Mouse (Mus musculus) hindbrain, embryonic 16.5 days (tissue): ENCODE data around the gene Zfp934. TPM values are rescaled to one million over a fixed set of nuclear protein-coding genes. Genes with fewer than 3 reads are reported as not detected.
"Not testable (repeated sequence)": the region's sequence is repeated elsewhere in the genome, so short reads cannot be mapped to it uniquely, and the experiment has no call there.

Experiments used
- ATAC-seq: fragments of 200-750 bp; cut with Nextera tagmentation; 2 replicates; pipeline ENCODE4 v1.8.0; 2017; ENCODE audit warnings: moderate TSS enrichment, moderate library complexity
- H3K27ac ChIP-seq: fragments of 300-500 bp; sonication (generic); 2 replicates; pipeline ENCODE4 v1.5.1; 2014; ENCODE audit warnings: low read depth, mild to moderate bottlenecking, control low read depth, low read length, moderate library complexity
- H3K27me3 ChIP-seq: fragments of 300-500 bp; sonication (generic); replicated peaks from 2 replicates; pipeline ENCODE4 v1.6.1; 2014; ENCODE audit warnings: low read length; ENCODE audit not compliant: control insufficient read depth, insufficient read depth
- H3K36me3 ChIP-seq: fragments of 300-500 bp; sonication (generic); 2 replicates; pipeline ENCODE4 v1.6.1; 2014; ENCODE audit warnings: mild to moderate bottlenecking, low read length, moderate library complexity, mixed read lengths; ENCODE audit not compliant: control insufficient read depth, insufficient read depth
- H3K4me1 ChIP-seq: fragments of 300-500 bp; sonication (generic); 2 replicates; pipeline ENCODE4 v1.6.1; 2014; ENCODE audit warnings: low read depth, low read length; ENCODE audit not compliant: control insufficient read depth, insufficient read depth
- H3K4me2 ChIP-seq: fragments of 300-500 bp; sonication (generic); 2 replicates; pipeline ENCODE4 v1.6.1; 2014; ENCODE audit warnings: mild to moderate bottlenecking, low read length, control low read depth, moderate library complexity
- H3K4me3 ChIP-seq: fragments of 300-500 bp; sonication (generic); 2 replicates; pipeline ENCODE4 v1.5.1; 2014; ENCODE audit warnings: mild to moderate bottlenecking, low read length, control low read depth, moderate library complexity
- H3K9ac ChIP-seq: fragments of 300-500 bp; sonication (generic); 2 replicates; pipeline ENCODE4 v1.6.1; 2014; ENCODE audit warnings: low read depth, mild to moderate bottlenecking, control low read depth, low read length, moderate library complexity
- H3K9me3 ChIP-seq: fragments of 300-500 bp; sonication (generic); 2 replicates; pipeline ENCODE4 v1.6.1; 2014; ENCODE audit warnings: mild to moderate bottlenecking, low read length, moderate library complexity; ENCODE audit not compliant: control insufficient read depth
- WGBS: fragments of 180-500 bp; shearing (Covaris S2); extraction: QIAGEN DNeasy Blood & Tissue Kit; methylation state at CpG from one replicate; pipeline ENCODE4 v1.1.7; 2014; 5-methylcytosine and 5-hydroxymethylcytosine counted together
- polyA plus RNA-seq: library from polyadenylated mRNA; unstranded; fragments of >200 nt; fragmentation: Nextera tagmentation; extraction: Ambion mirVana; gene quantifications from 2 replicates; pipeline ENCODE4 v1.2.1, GENCODE M21; 2015

Zfp934 gene
- 10.1 and 10.8 TPM in 2 replicates for polyA plus RNA-seq

GRCm38 (mm10) chr13:62571099-62571498 is at the start of gene Zfp934:
Gene Zfp934 (minus strand): TSS chr13:62571199.
- not testable (repeated sequence) for H3K4me2 ChIP-seq, H3K4me1 ChIP-seq, H3K9ac ChIP-seq, H3K27me3 ChIP-seq, H3K4me3 ChIP-seq, ATAC-seq, H3K9me3 ChIP-seq, H3K27ac ChIP-seq, H3K36me3 ChIP-seq
- 91% methylated on average over 2 of the region's 6 CpGs for WGBS

GRCm38 (mm10) chr13:62617449-62617848 is 46.5 kb upstream of the Zfp934 start:
- H3K27ac ChIP-seq, H3K4me1 ChIP-seq, H3K9me3 ChIP-seq, H3K36me3 ChIP-seq, H3K4me3 ChIP-seq, H3K9ac ChIP-seq, H3K27me3 ChIP-seq, ATAC-seq, H3K4me2 ChIP-seq: not testable (repeated sequence)
- WGBS, result 96% methylated on average over 4 of the region's 4 CpGs

- H3K36me3 ChIP-seq, H3K9me3 ChIP-seq, H3K9ac ChIP-seq, H3K4me2 ChIP-seq, H3K27me3 ChIP-seq, H3K4me1 ChIP-seq, ATAC-seq, H3K27ac ChIP-seq, H3K4me3 ChIP-seq: not testable (repeated sequence)
- 36% methylated on average over 1 of the region's 1 CpGs for WGBS
Observed at GRCm38 (mm10) chr13:62561696-62562095, 9.3 kb downstream of the Zfp934 start.

- H3K27ac ChIP-seq, H3K4me1 ChIP-seq, H3K36me3 ChIP-seq, H3K27me3 ChIP-seq, H3K9me3 ChIP-seq: not testable (repeated sequence)
- Histone ChIP-seq H3K4me3 (peak within 1 kb of the TSS; percentile 43), H3K9ac (peak within 1 kb of the TSS; percentile 56), H3K4me2 (peak within 1 kb of the TSS; percentile 49)
- WGBS, result 2% methylated on average over 25 of the region's 27 CpGs
- peak; percentile 76 for ATAC-seq
Observed at GRCm38 (mm10) chr13:62558189-62559110, 12.5 kb downstream of the Zfp934 start, which contains the start of gene Zfp935. Gene Zfp935 (minus strand): TSS chr13:62558511.

- H3K27me3 ChIP-seq, H3K27ac ChIP-seq, H3K9ac ChIP-seq, H3K36me3 ChIP-seq, ATAC-seq, H3K4me2 ChIP-seq, H3K4me1 ChIP-seq, H3K9me3 ChIP-seq, H3K4me3 ChIP-seq: not testable (repeated sequence)
Observed at GRCm38 (mm10) chr13:62530129-62530528, 40.9 kb downstream of the Zfp934 start.

- not testable (repeated sequence) for H3K27ac ChIP-seq, H3K4me3 ChIP-seq, H3K9ac ChIP-seq, H3K27me3 ChIP-seq, H3K36me3 ChIP-seq, H3K4me1 ChIP-seq, H3K9me3 ChIP-seq, ATAC-seq, H3K4me2 ChIP-seq
- 88% methylated on average over 1 of the region's 1 CpGs for WGBS
Observed at GRCm38 (mm10) chr13:62510641-62511420, 60.2 kb downstream of the Zfp934 start.

- not testable (repeated sequence) for H3K36me3 ChIP-seq, H3K27ac ChIP-seq, H3K4me1 ChIP-seq, H3K9ac ChIP-seq, H3K4me2 ChIP-seq, H3K27me3 ChIP-seq, H3K4me3 ChIP-seq, H3K9me3 ChIP-seq, ATAC-seq
- 92% methylated on average over 7 of the region's 8 CpGs for WGBS
Observed at GRCm38 (mm10) chr13:62472661-62473060, 98.3 kb downstream of the Zfp934 start.

GRCm38 (mm10) chr13:62469947-62470346 is 101.1 kb downstream of the Zfp934 start:
- H3K27me3 ChIP-seq, H3K36me3 ChIP-seq, ATAC-seq, H3K4me3 ChIP-seq, H3K9me3 ChIP-seq, H3K9ac ChIP-seq, H3K4me2 ChIP-seq, H3K4me1 ChIP-seq, H3K27ac ChIP-seq: not testable (repeated sequence)
